Mouse (Mus musculus): ENCODE results near the gene Avl9. TPM values are rescaled to one million over a fixed set of nuclear protein-coding genes. Genes with fewer than 3 reads are reported as not detected.
A peak's percentile ranks its signal among the peaks of the same experiment; 100 is the strongest.

The Avl9 gene
- total RNA-seq, 4 experiments from 2014 or later = 39.9 to 53.0 (median 47.3) TPM

- no peak for DNase-seq (ENCODE audit: low spot score in 2 of 2)
Observed at GRCm38 (mm10) chr6:56789336-56789735, 74.6 kb downstream of the Avl9 start.

GRCm38 (mm10) chr6:56794834-56795233 is 80.1 kb downstream of the Avl9 start:
- DNase-seq (ENCODE audit: low spot score in 2 of 2) = no peak

GRCm38 (mm10) chr6:56796232-56796631 is 81.5 kb downstream of the Avl9 start:
- DNase-seq (ENCODE audit: low spot score in 2 of 2) = no peak

- no peak for DNase-seq (ENCODE audit: low spot score in 2 of 2)
Observed at GRCm38 (mm10) chr6:56796668-56797141, 82.0 kb downstream of the Avl9 start.

- DNase-seq (ENCODE audit: low spot score in 2 of 2) = peak; percentile 91 to 94
Observed at GRCm38 (mm10) chr6:56797311-56798151, 82.8 kb downstream of the Avl9 start, which contains the start of gene Kbtbd2. Gene Kbtbd2 (minus strand): TSS chr6:56797813.

- DNase-seq (ENCODE audit: low spot score in 2 of 2) = no peak
Observed at GRCm38 (mm10) chr6:56798152-56798465, 83.4 kb downstream of the Avl9 start.

GRCm38 (mm10) chr6:56805026-56805425 is 90.3 kb downstream of the Avl9 start:
- no peak for DNase-seq (ENCODE audit: low spot score in 2 of 2)

GRCm38 (mm10) chr6:56806195-56806594 is 91.5 kb downstream of the Avl9 start:
- DNase-seq (ENCODE audit: low spot score in 2 of 2) = peak; percentile 30 to 35

- peak; percentile 34 to 36 for DNase-seq (ENCODE audit: low spot score in 2 of 2)
Observed at GRCm38 (mm10) chr6:56808656-56809055, 94.0 kb downstream of the Avl9 start.

Other genes with a start within 250 kb of the Avl9 start
- 1 to 10 TPM; 5.0 to 7.2 (median 5.5) TPM for gene Pde1c, start 145.8 kb upstream of the Avl9 start, total RNA-seq (2022)
- 10 to 100 TPM in 3 of 4 experiments, 1 to 10 TPM in 1; 8.4 to 20.5 (median 15.1) TPM for gene Lsm5, start 10.2 kb upstream of the Avl9 start, total RNA-seq (2022)
- 10 to 100 TPM; 49.4 to 68.1 (median 56.8) TPM for gene Kbtbd2, start 82.9 kb downstream of the Avl9 start, total RNA-seq (2022)
- 10 to 100 TPM; 27.4 to 37.3 (median 30.9) TPM for gene Fkbp9, start 117.2 kb downstream of the Avl9 start, total RNA-seq (2022)
- gene Nt5c3, start 209.0 kb downstream of the Avl9 start, total RNA-seq (2022) = 10 to 100 TPM; 35.6 to 39.9 (median 37.9) TPM
- gene Vmn1r4, start 209.1 kb downstream of the Avl9 start, total RNA-seq (2022) = under 1 TPM in 3 of 4 experiments, not detected in 1; 0.25 to 0.80 (median 0.43) TPM